Mouse (Mus musculus) c-Kit-positive CD71-positive TER-119-negative erythroid progenitor cells, embryonic 14.5 days (primary cell): ENCODE results near the gene Cramp1l.
"Not testable (repeated sequence)": the region's sequence is repeated elsewhere in the genome, so short reads cannot be mapped to it uniquely, and the experiment has no call there.

ENCODE experiments used
- DNase-seq: peaks from one replicate; pipeline ENCODE4 v3.0.0-alpha.2; 2013; ENCODE audit warnings: low read depth

Gene Cramp1l

DNA sequence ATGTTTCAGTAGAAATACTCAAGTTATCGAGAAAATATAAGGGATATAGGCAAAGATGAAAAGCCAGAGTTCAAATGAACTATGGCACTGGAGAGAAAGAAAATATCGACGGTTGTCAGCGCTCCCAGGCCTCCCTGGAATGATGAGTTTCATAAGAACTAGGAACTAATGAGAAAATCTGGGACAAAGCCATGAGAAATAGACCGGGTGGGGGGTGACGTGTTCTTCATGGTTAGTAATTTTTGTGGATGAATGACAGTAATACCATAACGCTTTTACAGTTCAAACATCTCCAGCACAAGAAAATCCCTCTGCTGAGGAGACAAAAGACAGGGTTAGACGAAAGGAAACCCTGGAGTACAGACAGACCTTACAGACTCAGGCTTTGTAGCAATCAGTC lies 56.2 kb downstream of the Cramp1l start:
- DNase-seq: no peak

DNA sequence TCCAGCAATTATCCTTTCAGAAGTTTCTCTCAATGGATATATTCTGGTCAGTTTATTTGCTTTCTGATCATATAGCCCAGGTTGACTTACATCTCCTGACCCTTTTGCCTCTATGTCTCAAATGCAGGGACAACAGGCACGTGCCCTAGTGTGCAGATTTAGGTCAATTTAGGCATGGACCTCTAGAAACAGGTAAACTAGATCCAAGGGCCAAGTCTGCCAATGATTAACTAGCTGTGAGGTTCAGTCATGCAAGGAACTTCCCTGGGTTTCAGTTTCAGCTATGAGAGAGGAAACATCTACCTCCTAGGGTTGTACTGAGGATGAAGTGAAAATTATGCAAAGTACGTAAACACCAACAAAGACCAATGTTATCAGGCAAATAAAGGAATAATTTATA lies 62.3 kb downstream of the Cramp1l start:
- no peak for DNase-seq

DNA sequence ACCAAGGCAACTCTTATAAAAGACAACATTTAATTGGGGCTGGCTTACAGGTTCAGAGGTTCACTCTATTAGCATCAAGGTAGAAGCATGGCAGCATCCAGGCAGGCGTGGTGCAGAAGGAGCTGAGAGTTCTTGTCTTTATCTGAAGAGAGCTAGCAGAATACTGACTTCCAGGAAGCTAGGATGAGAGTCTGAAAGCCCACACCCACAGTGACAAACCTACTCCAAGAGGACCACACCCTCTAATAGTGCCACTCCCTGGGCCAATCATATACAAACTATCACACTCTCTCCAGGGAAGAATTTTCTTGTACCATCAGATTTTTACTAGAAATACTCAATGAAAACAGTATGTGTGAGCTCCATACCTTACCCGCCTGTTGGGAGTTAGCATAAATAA lies 64.9 kb downstream of the Cramp1l start:
- DNase-seq: no peak

GRCm38 (mm10) chr17:24948204-24948603 lies 67.4 kb downstream of the Cramp1l start:
- DNase-seq: no peak

DNA sequence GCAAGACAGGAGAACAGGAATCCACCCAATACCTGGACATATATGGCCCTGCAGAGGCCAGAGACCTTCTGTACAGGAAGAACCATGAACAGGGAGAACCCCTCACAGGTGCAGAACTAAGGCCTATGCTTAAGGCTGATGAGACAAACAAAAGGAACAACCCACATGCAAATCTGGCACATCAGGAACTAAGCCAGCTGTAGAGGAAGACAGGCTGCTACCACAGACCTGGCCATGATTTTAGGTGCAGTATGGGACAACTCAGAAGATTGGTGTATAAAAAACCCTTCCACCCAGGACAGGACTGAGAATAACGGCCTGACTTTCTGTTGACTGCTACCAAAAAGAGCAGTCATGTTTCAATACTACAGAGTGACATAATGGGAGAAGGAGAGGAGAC lies 72.0 kb downstream of the Cramp1l start:
- DNase-seq: not testable (repeated sequence)

DNA sequence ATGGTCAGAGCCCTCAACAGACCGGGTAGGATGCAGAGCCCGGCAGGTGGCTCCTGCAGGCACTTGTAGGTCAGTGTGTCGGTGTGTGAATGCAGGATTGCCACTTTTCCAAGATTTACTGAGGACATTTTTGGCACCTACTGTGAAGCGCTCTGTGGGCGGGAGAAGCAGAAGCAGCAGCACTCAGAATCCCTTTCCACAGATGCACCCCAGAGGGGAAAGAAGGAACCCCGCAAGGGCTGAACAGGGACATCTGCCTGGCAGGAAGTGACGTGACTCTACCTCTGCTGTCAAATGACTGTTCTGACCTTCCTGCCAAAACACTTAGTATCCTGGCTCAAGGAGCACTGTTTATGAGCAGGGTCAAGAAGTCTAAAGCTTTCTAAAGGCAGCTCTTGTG lies 72.6 kb downstream of the Cramp1l start:
- DNase-seq: no peak

- DNase-seq: not testable (repeated sequence)
Measured at GRCm38 (mm10) chr17:24942453-24942852, 73.1 kb downstream of the Cramp1l start.

DNA sequence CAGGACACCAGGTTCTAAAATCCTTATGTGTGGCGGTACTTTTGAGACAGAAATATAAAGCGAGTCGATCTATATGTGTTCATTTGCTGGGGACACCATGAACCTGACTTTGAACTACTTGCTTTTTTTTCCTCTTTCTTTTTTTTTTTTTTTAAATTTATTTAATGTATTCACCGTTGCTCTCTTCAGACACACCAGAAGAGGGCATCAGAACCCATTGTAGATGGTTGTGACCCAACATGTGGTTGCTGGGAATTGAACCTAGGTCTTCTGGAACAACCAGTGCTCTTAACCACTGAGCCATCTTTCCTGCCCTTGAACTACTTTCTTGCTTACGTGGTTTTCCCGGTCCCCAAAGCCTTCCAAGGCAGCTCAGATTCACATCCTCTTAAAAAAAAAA lies 78.3 kb downstream of the Cramp1l start:
- DNase-seq: no peak

DNA sequence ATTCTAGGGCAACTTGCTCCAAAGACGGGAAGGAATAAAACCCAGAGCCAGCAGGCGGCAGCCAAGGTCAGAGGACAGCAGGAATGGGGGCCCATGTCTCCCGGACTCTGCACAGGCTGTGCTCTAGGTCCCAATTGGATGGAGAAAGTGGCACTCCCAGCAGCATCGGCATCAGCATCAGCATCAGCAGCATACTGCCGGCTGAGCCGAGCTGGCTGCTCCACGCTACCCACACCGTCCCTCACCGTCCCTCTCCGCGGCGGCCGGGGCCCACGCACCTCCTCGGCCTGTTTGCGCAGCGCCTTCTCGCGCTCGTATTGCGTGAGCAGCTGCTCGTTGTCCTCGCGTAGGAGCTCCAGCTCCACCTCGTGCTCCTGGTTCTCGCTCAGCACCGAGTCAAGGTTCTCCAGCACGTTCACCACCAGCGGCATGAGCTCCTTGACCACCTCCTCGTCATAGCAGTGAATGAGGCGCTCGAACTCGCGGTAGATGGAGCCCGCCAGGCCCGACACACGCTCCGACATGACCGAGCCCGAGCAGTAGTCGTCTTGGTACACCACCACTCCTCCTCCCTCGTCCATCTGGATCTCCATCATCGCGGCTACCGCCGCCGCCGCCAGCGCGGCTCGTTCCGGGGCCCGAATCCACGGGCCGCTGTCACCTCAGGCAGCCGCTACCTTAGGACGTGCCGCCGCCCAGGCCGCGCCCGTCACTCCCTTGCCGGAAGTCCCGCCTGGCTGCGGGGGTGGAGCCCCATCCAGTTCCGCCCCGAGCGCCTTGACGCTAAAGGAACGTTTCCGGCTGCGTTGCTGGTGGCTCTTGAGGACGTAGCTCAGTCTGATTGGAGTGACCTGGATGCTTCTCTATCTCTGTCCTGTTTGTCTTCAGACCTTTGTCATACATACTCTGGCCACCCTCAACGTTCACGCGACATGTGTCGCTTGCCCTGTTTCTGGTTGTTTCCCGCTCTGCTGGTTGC lies 79.0 kb downstream of the Cramp1l start, which contains the start of gene Mapk8ip3:
Gene Mapk8ip3 (minus strand): TSS at position 719 of the 979 bp plus-strand sequence.
- DNase-seq: peak; percentile 93

- DNase-seq: no peak
Measured at GRCm38 (mm10) chr17:24935666-24936065, 79.9 kb downstream of the Cramp1l start.

GRCm38 (mm10) chr17:24934926-24935325 lies 80.7 kb downstream of the Cramp1l start:
- DNase-seq: no peak

DNA sequence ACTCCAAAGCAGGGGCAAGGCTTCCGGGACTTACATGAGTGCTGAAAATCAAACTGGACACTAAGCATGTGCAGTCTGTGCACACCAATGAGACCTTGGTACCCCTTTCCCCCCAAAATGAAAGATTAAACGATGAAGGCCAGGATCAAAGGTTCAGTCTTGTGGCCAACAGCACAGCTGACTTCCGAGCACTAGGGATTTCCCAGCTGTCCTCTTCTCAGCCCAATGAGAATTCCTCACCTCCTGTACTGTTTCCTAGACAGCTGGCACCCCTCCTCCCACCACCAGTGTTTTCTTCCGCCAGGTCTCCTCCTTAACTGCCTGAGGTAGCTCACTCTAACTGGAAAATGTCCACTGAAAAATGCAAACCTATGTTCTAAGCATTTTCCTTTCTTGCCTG lies 82.4 kb downstream of the Cramp1l start:
- DNase-seq: no peak

DNA sequence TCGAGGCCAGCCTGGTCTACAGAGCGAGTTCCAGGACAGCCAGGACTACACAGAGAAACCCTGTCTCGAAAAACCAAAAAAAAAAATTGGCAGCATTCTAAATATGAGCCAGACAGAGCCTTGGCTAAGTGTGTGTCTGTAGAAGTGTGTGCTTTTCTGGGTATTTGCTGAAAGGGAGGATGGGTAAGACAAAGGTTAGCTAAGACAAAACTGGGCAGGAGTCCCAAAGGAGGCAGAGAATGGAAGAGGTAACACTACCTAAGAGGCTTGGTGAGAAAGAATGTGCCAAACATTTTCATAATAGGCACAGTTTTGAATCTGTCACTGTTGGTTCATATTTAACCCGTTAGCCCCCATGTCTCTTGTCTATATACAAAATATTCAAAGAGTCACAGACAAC lies 83.2 kb downstream of the Cramp1l start:
- no peak for DNase-seq

GRCm38 (mm10) chr17:24929506-24929905 lies 86.1 kb downstream of the Cramp1l start:
- no peak for DNase-seq

- no peak for DNase-seq
Measured at GRCm38 (mm10) chr17:24923246-24923645, 92.3 kb downstream of the Cramp1l start.

GRCm38 (mm10) chr17:24913984-24914383 lies 101.6 kb downstream of the Cramp1l start:
- no peak for DNase-seq
